Mouse (Mus musculus) forebrain, embryonic 15.5 days (tissue): ENCODE results near the gene Fam160b1. TPM values are rescaled to one million over a fixed set of nuclear protein-coding genes. Genes with fewer than 3 reads are reported as not detected.

Experiments
- ATAC-seq: fragments of 200-750 bp; cut with Nextera tagmentation; replicated peaks from 2 replicates; pipeline ENCODE4 v1.8.0; 2017; ENCODE audit warnings: mild to moderate bottlenecking, moderate TSS enrichment, moderate library complexity
- H3K27ac ChIP-seq: fragments of 300-500 bp; sonication (generic); replicated peaks from 2 replicates; pipeline ENCODE4 v1.5.1; 2015; ENCODE audit warnings: mild to moderate bottlenecking, inconsistent platforms
- H3K27me3 ChIP-seq: fragments of 300-500 bp; sonication (generic); 2 replicates; pipeline ENCODE4 v1.6.1; 2015; ENCODE audit warnings: inconsistent platforms
- H3K36me3 ChIP-seq: fragments of 300-500 bp; sonication (generic); 2 replicates; pipeline ENCODE4 v1.6.1; 2015; ENCODE audit warnings: mild to moderate bottlenecking, inconsistent platforms
- H3K4me1 ChIP-seq: fragments of 300-500 bp; sonication (generic); 2 replicates; pipeline ENCODE4 v1.6.1; 2015; ENCODE audit warnings: inconsistent platforms
- H3K4me2 ChIP-seq: fragments of 300-500 bp; sonication (generic); replicated peaks from 2 replicates; pipeline ENCODE4 v1.6.1; 2015; ENCODE audit warnings: mild to moderate bottlenecking, inconsistent platforms
- H3K4me3 ChIP-seq: fragments of 300-500 bp; sonication (generic); 2 replicates; pipeline ENCODE4 v1.5.1; 2015; ENCODE audit warnings: mild to moderate bottlenecking, inconsistent platforms
- H3K9ac ChIP-seq: fragments of 300-500 bp; sonication (generic); replicated peaks from 2 replicates; pipeline ENCODE4 v1.6.1; 2015; ENCODE audit warnings: mild to moderate bottlenecking, inconsistent platforms
- H3K9me3 ChIP-seq: fragments of 300-500 bp; sonication (generic); 2 replicates; pipeline ENCODE4 v1.6.1; 2016; ENCODE audit warnings: inconsistent platforms
- WGBS: fragments of 180-500 bp; shearing (Covaris S2); methylation state at CpG from one replicate; pipeline ENCODE4 v1.1.7; 2015; ENCODE audit warnings: mixed read lengths; 5-methylcytosine and 5-hydroxymethylcytosine counted together
- polyA plus RNA-seq: library from polyadenylated mRNA; unstranded; fragments of >200 nt; fragmentation: Nextera tagmentation; extraction: Ambion mirVana; gene quantifications from 2 replicates; pipeline ENCODE4 v1.2.1, GENCODE M21; 2015

Fam160b1 gene
- polyA plus RNA-seq, 1 experiment from 2014 or later = 15.7 TPM

- H3K27me3 ChIP-seq = no peaks in the 10 kb centered on the region
- H3K4me1 ChIP-seq = peaks cover 3% of the 10 kb centered on the region; the same call in 1 of the 2 replicates
- no peaks in the 10 kb centered on the region for H3K9me3 ChIP-seq
- WGBS = 61% methylated on average over 10 of the region's 10 CpGs
- ATAC-seq = no peak
- no peaks in the 10 kb centered on the region for H3K36me3 ChIP-seq
- no peak overlapping the region for H3K9ac ChIP-seq
- no peak overlapping the region for H3K4me3 ChIP-seq
- H3K27ac ChIP-seq = no peak overlapping the region
- H3K4me2 ChIP-seq = no peak overlapping the region
Measured at GRCm38 (mm10) chr19:57436586-57437021, 76.1 kb downstream of the Fam160b1 start.

- no peak overlapping the region for H3K4me2 ChIP-seq
- no peak for ATAC-seq
- no peaks in the 10 kb centered on the region for H3K27me3 ChIP-seq
- H3K4me1 ChIP-seq = peaks cover 3% of the 10 kb centered on the region; the same call in 1 of the 2 replicates
- no peak overlapping the region for H3K27ac ChIP-seq
- H3K9ac ChIP-seq = no peak overlapping the region
- WGBS = 67% methylated on average over 7 of the region's 7 CpGs
- H3K4me3 ChIP-seq = no peak overlapping the region
- no peaks in the 10 kb centered on the region for H3K36me3 ChIP-seq
- H3K9me3 ChIP-seq = no peaks in the 10 kb centered on the region
Measured at GRCm38 (mm10) chr19:57437042-57437441, 76.6 kb downstream of the Fam160b1 start.

Other genes starting within 250 kb of the Fam160b1 start
- gene Ablim1, start 45.8 kb upstream of the Fam160b1 start, polyA plus RNA-seq = 37.8 TPM in 2 replicates
- gene Trub1, start 92.2 kb downstream of the Fam160b1 start, polyA plus RNA-seq = 16.3 and 17.5 TPM in 2 replicates